Mouse (Mus musculus): Measurements from ENCODE around the gene Pnpla5. TPM values are rescaled to one million over a fixed set of nuclear protein-coding genes. Genes with fewer than 3 reads are reported as not detected.

Pnpla5 gene
- total and polyA plus RNA-seq, 3 experiments = not detected

DNA sequence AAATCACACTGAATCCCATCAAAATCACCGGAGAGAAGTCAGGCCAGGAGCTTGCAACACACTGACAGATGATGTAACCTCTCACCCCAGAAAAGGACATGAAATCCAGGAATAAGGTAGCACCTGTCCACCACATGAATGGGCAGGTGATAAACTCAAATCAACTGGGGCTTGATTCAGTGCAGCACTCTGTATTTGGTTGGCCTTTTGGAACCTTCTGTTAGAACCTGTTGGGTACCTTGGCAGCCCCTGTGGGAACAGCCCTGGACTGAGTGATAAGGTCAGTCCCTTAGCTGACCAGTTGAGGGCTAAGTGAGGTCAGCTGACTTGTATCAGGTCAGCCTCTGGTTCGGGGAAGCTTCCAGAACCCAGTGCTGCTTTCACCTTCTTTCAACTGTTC lies 33.2 kb upstream of the Pnpla5 start:
- Histone ChIP-seq H3K4me3 (replicated peaks in 1 of 3; ENCODE audit: low read depth in 2 of 3, low read length in 2 of 3, poor library complexity in 1 of 3) (no peak overlapping the region), H3K9ac (ENCODE audit: insufficient read depth, low read depth) (no peak overlapping the region), H3K79me2 (replicated peaks; ENCODE audit: control insufficient read depth, extremely low read depth, insufficient read depth, poor library complexity, severe bottlenecking) (no peaks in the 10 kb centered on the region), H3K9me3 (replicated peaks; ENCODE audit: low read length) (no peaks in the 10 kb centered on the region), H3K27ac (ENCODE audit: insufficient read depth, low read depth) (no peak overlapping the region), H3K27me3 (replicated peaks) (peaks cover 19% of the 10 kb centered on the region), H3K4me2 (ENCODE audit: insufficient read depth, low read depth, poor library complexity, severe bottlenecking) (no peak overlapping the region), H3K4me1 (ENCODE audit: control insufficient read depth in 1 of 2, insufficient read depth in 2 of 2) (no peaks in the 10 kb centered on the region), H3K36me3 (replicated peaks in 1 of 2; ENCODE audit: control insufficient read depth in 1 of 2, insufficient read depth in 1 of 2, low read length in 1 of 2) (no peaks in the 10 kb centered on the region)
- dilution Hi-C loops (cut with MboI; ENCODE audit: extremely low pct_ligation_motif_present, extremely low pct_unique_long_range_greater_than_20kb, low sequenced_read_pairs) (no loop called here), in situ Hi-C loops (cut with MboI; ENCODE audit: low pct_ligation_motif_present, low pct_unique_long_range_greater_than_20kb, low sequenced_read_pairs) (no loop called here)
- TF ChIP-seq ZKSCAN1 (IDR thresholded peaks at IDR 0.05; ENCODE audit: borderline replicate concordance, low read depth, low read length) (no peak), ZC3H11A (IDR thresholded peaks at IDR 0.05; ENCODE audit: low read depth, low read length) (no peak), ZMIZ1 (IDR thresholded peaks at IDR 0.05; ENCODE audit: low read depth, low read length) (no peak), E2F4 (IDR thresholded peaks at IDR 0.05; ENCODE audit: insufficient replicate concordance, low read depth, low read length) (no peak), MYC (IDR thresholded peaks at IDR 0.05; ENCODE audit: low read depth, low read length) (no peak), IRF4 (IDR thresholded peaks at IDR 0.05; ENCODE audit: low read depth, low read length) (no peak), PAX5 (IDR thresholded peaks at IDR 0.05; ENCODE audit: low read length) (no peak)
- no peak for DNase-seq (ENCODE audit: extremely low read depth)

DNA sequence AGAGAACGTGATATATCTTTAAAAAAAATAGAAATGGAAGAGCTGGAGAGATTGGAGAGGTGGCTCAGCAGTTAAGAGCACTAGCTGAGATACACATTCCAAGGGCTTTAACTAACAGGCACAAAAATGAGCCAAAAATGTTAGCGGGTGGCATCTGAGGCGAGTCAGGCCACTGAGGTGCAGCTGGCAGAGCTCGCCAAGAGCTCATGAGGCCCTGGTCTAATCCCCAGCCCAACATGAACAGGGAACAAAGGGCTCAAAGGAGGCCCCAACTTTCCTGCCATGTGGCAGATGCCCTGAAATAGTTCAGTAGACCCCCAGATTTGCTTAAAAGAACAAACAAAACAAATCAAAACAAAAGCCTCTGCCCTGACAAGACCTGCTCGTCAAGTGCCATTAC lies 18.0 kb upstream of the Pnpla5 start:
- H3K27me3 ChIP-seq (replicated peaks) = peaks cover 76% of the 10 kb centered on the region
- dilution Hi-C loops (cut with MboI; ENCODE audit: extremely low pct_ligation_motif_present, extremely low pct_unique_long_range_greater_than_20kb, low sequenced_read_pairs) = no loop called here
- no peak overlapping the region for H3K4me3 ChIP-seq (replicated peaks in 1 of 3; ENCODE audit: low read depth in 2 of 3, low read length in 2 of 3, poor library complexity in 1 of 3)
- H3K4me1 ChIP-seq (ENCODE audit: control insufficient read depth in 1 of 2, insufficient read depth in 2 of 2) = no peaks in the 10 kb centered on the region
- H3K9me3 ChIP-seq (replicated peaks; ENCODE audit: low read length) = no peaks in the 10 kb centered on the region
- H3K4me2 ChIP-seq (ENCODE audit: insufficient read depth, low read depth, poor library complexity, severe bottlenecking) = no peak overlapping the region
- no peak overlapping the region for H3K27ac ChIP-seq (ENCODE audit: insufficient read depth, low read depth)
- no peak overlapping the region for H3K9ac ChIP-seq (ENCODE audit: insufficient read depth, low read depth)
- in situ Hi-C loops (cut with MboI; ENCODE audit: low pct_ligation_motif_present, low pct_unique_long_range_greater_than_20kb, low sequenced_read_pairs) = no loop called here
- TF ChIP-seq MEF2A (IDR thresholded peaks at IDR 0.05; ENCODE audit: borderline replicate concordance, low read depth, low read length) = no peak
- TF ChIP-seq POLR2AphosphoS2 (IDR thresholded peaks at IDR 0.05; ENCODE audit: low read depth, low read length) = no peak
- TF ChIP-seq KAT2A (IDR thresholded peaks at IDR 0.05; ENCODE audit: insufficient replicate concordance, low read length) = no peak
- TF ChIP-seq MAZ (IDR thresholded peaks at IDR 0.05; ENCODE audit: low read depth, low read length) = no peak
- TF ChIP-seq USF2 (conservative IDR thresholded peaks at IDR 0.05; ENCODE audit: low read depth, low read length) = no peak
- TF ChIP-seq MAX (IDR thresholded peaks at IDR 0.05; ENCODE audit: low read length) = no peak
- no peak for TF ChIP-seq CHD1 (IDR thresholded peaks at IDR 0.05; ENCODE audit: low read depth, low read length)
- TF ChIP-seq IRF4 (IDR thresholded peaks at IDR 0.05; ENCODE audit: low read depth, low read length) = no peak
- no peak for TF ChIP-seq RAD21 (IDR thresholded peaks at IDR 0.05; ENCODE audit: low read depth, low read length)
- no peak for TF ChIP-seq ZNF384 (IDR thresholded peaks at IDR 0.05; ENCODE audit: low read depth, low read length)
- no peak for TF ChIP-seq MAFK (IDR thresholded peaks at IDR 0.05; ENCODE audit: insufficient replicate concordance, low read length)
- TF ChIP-seq MYC (IDR thresholded peaks at IDR 0.05; ENCODE audit: low read depth, low read length) = no peak
- TF ChIP-seq JUND (conservative IDR thresholded peaks at IDR 0.05; ENCODE audit: low read depth, low read length) = no peak
- no peak for TF ChIP-seq POLR2A (IDR thresholded peaks at IDR 0.05; ENCODE audit: low read depth, low read length)
- TF ChIP-seq ELF1 (IDR thresholded peaks at IDR 0.05; ENCODE audit: low read depth, low read length) = no peak
- no peak for TF ChIP-seq TBP (conservative IDR thresholded peaks at IDR 0.05; ENCODE audit: low read depth, low read length)
- TF ChIP-seq RCOR1 (conservative IDR thresholded peaks at IDR 0.05; ENCODE audit: low read depth, low read length) = no peak
- DNase-seq (ENCODE audit: extremely low read depth) = no peak
- H3K79me2 ChIP-seq (replicated peaks; ENCODE audit: control insufficient read depth, extremely low read depth, insufficient read depth, poor library complexity, severe bottlenecking) = no peaks in the 10 kb centered on the region
- no peaks in the 10 kb centered on the region for H3K36me3 ChIP-seq (replicated peaks in 1 of 2; ENCODE audit: control insufficient read depth in 1 of 2, insufficient read depth in 1 of 2, low read length in 1 of 2)
